Mouse (Mus musculus) CH12.LX (cell line): ENCODE measurements around the gene Ntm. TPM values are rescaled to one million over a fixed set of nuclear protein-coding genes. Genes with fewer than 3 reads are reported as not detected.

Experiments used
- DNase-seq: peaks from one replicate; pipeline ENCODE4 v3.0.0-alpha.2; 2013; ENCODE audit errors: extremely low read depth
- H3K27ac ChIP-seq: 2 replicates; pipeline ENCODE4 v1.5.1; 2012; ENCODE audit warnings: low read depth, mild to moderate bottlenecking, control low read depth, moderate library complexity; ENCODE audit not compliant: insufficient read depth
- H3K27me3 ChIP-seq: replicated peaks from 2 replicates; pipeline ENCODE3; 2012; ENCODE audit warnings: inconsistent platforms
- H3K36me3 ChIP-seq, 2 experiments: replicated peaks in 1 of 2; 2 replicates each; pipeline versions ENCODE3 to v1.6.1; 2012; ENCODE audit warnings: inconsistent platforms in 1 of 2, low read length in 1 of 2, mild to moderate bottlenecking in 1 of 2, mixed read lengths in 1 of 2, moderate library complexity in 1 of 2; ENCODE audit not compliant: control insufficient read depth in 1 of 2, insufficient read depth in 1 of 2
- H3K4me1 ChIP-seq, 2 experiments: 2 replicates each; pipeline ENCODE4 v1.6.1; 2012; ENCODE audit warnings: inconsistent platforms in 1 of 2, moderate library complexity in 1 of 2; ENCODE audit not compliant: insufficient read depth in 2 of 2, control insufficient read depth in 1 of 2
- H3K4me2 ChIP-seq: 2 replicates; pipeline ENCODE4 v1.6.1; 2012; ENCODE audit warnings: low read depth, mild to moderate bottlenecking, control low read depth; ENCODE audit not compliant: poor library complexity, insufficient read depth, severe bottlenecking
- H3K4me3 ChIP-seq, 3 experiments: fragments of 150-350 bp in 1 of 3; sonication (generic) in 1 of 3; replicated peaks in 1 of 3; 2 replicates each; pipeline versions ENCODE3 to v1.5.1; 2011 to 2012; ENCODE audit warnings: low read depth in 2 of 3, low read length in 2 of 3, mild to moderate bottlenecking in 2 of 3, moderate library complexity in 2 of 3, control low read depth in 1 of 3, improper control_type of control experiment in 1 of 3, inconsistent platforms in 1 of 3, mixed read lengths in 1 of 3; ENCODE audit not compliant: poor library complexity in 1 of 3
- H3K79me2 ChIP-seq: replicated peaks from 2 replicates; pipeline ENCODE4 v1.6.1; 2012; ENCODE audit warnings: mild to moderate bottlenecking, moderate library complexity; ENCODE audit not compliant: control insufficient read depth, poor library complexity, insufficient read depth, severe bottlenecking; ENCODE audit errors: extremely low read depth
- H3K9ac ChIP-seq: 2 replicates; pipeline ENCODE4 v1.6.1; 2012; ENCODE audit warnings: low read depth, mild to moderate bottlenecking, control low read depth, moderate library complexity; ENCODE audit not compliant: insufficient read depth
- H3K9me3 ChIP-seq: replicated peaks from 2 replicates; pipeline ENCODE3; 2012; ENCODE audit warnings: low read length, inconsistent platforms, mixed read lengths
- BHLHE40 ChIP-seq: IDR thresholded peaks from 2 replicates; pipeline ENCODE4 v1.6.1; 2011; ENCODE audit warnings: mild to moderate bottlenecking, low read depth, low read length, improper control_type of control experiment
- CHD2 ChIP-seq: IDR thresholded peaks from 2 replicates; pipeline ENCODE4 v1.6.1; 2011; ENCODE audit warnings: low read length, improper control_type of control experiment
- GABPA ChIP-seq: IDR thresholded peaks from 2 replicates; pipeline ENCODE4 v1.6.1; 2012; ENCODE audit warnings: low read depth, low read length, improper control_type of control experiment, inconsistent platforms; ENCODE audit not compliant: insufficient replicate concordance
- HCFC1 ChIP-seq: IDR thresholded peaks from 2 replicates; pipeline ENCODE4 v1.6.1; 2012; ENCODE audit warnings: low read depth, mild to moderate bottlenecking, inconsistent platforms, low read length, improper control_type of control experiment
- MAX ChIP-seq: IDR thresholded peaks from 2 replicates; pipeline ENCODE4 v1.6.1; 2011; ENCODE audit warnings: low read length, improper control_type of control experiment
- MAZ ChIP-seq: IDR thresholded peaks from 2 replicates; pipeline ENCODE4 v1.6.1; 2012; ENCODE audit warnings: low read depth, mild to moderate bottlenecking, inconsistent platforms, low read length, improper control_type of control experiment, moderate library complexity
- MEF2A ChIP-seq: IDR thresholded peaks from 2 replicates; pipeline ENCODE4 v1.6.1; 2014; ENCODE audit warnings: low read depth, mild to moderate bottlenecking, inconsistent platforms, low read length, improper control_type of control experiment, borderline replicate concordance
- NELFE ChIP-seq: IDR thresholded peaks from 2 replicates; pipeline ENCODE4 v1.6.1; 2011; ENCODE audit warnings: low read depth, low read length, improper control_type of control experiment
- PAX5 ChIP-seq: IDR thresholded peaks from 2 replicates; pipeline ENCODE4 v1.6.1; 2012; ENCODE audit warnings: low read length, inconsistent platforms, mixed read lengths
- RCOR1 ChIP-seq: conservative IDR thresholded peaks from 2 replicates; pipeline ENCODE4 v1.6.1; 2012; ENCODE audit warnings: low read depth, mild to moderate bottlenecking, inconsistent platforms, low read length, improper control_type of control experiment
- SIN3A ChIP-seq: IDR thresholded peaks from 2 replicates; pipeline ENCODE4 v1.6.1; 2012; ENCODE audit warnings: low read length, improper control_type of control experiment, inconsistent platforms
- SMC3 ChIP-seq: IDR thresholded peaks from 2 replicates; pipeline ENCODE4 v1.6.1; 2011; ENCODE audit warnings: low read depth, low read length, improper control_type of control experiment
- TBP ChIP-seq: conservative IDR thresholded peaks from 2 replicates; pipeline ENCODE4 v1.6.1; 2011; ENCODE audit warnings: low read depth, low read length, improper control_type of control experiment
- TCF12 ChIP-seq: IDR thresholded peaks from 2 replicates; pipeline ENCODE4 v1.6.1; 2014; ENCODE audit warnings: low read depth, mild to moderate bottlenecking, inconsistent platforms, low read length, improper control_type of control experiment
- UBTF ChIP-seq: IDR thresholded peaks from 2 replicates; pipeline ENCODE4 v1.6.1; 2012; ENCODE audit warnings: low read depth, mild to moderate bottlenecking, inconsistent platforms, low read length, improper control_type of control experiment, moderate library complexity
- USF1 ChIP-seq: IDR thresholded peaks from 2 replicates; pipeline ENCODE4 v1.6.1; 2014; ENCODE audit warnings: low read depth, mild to moderate bottlenecking, inconsistent platforms, low read length, improper control_type of control experiment
- USF2 ChIP-seq: conservative IDR thresholded peaks from 2 replicates; pipeline ENCODE4 v1.6.1; 2011; ENCODE audit warnings: low read depth, low read length, improper control_type of control experiment
- ZC3H11A ChIP-seq: IDR thresholded peaks from 2 replicates; pipeline ENCODE4 v1.6.1; 2012; ENCODE audit warnings: low read depth, mild to moderate bottlenecking, inconsistent platforms, low read length, improper control_type of control experiment
- ZKSCAN1 ChIP-seq: IDR thresholded peaks from 2 replicates; pipeline ENCODE4 v1.6.1; 2012; ENCODE audit warnings: low read depth, inconsistent platforms, low read length, improper control_type of control experiment, borderline replicate concordance
- ZNF384 ChIP-seq: IDR thresholded peaks from 2 replicates; pipeline ENCODE4 v1.6.1; 2012; ENCODE audit warnings: low read depth, low read length, improper control_type of control experiment, inconsistent platforms
- dilution Hi-C: fragments of 300-500 bp; cut with MboI; formaldehyde crosslinking; loops from 2 replicates; pipeline ENCODE4 v1.14.3; 2020; ENCODE audit warnings: low sequenced_read_pairs; ENCODE audit not compliant: extremely low pct_unique_long_range_greater_than_20kb, extremely low pct_ligation_motif_present
- in situ Hi-C: fragments of 300-500 bp; cut with MboI; formaldehyde crosslinking; loops from 3 replicates; pipeline ENCODE4 v1.14.3; 2019; ENCODE audit warnings: low sequenced_read_pairs, low pct_ligation_motif_present, low pct_unique_long_range_greater_than_20kb, mixed read lengths
- polyA plus RNA-seq: library from polyadenylated mRNA; unstranded; fragments of >175 nt; gene quantifications from 2 replicates; pipeline ENCODE4 v1.2.1, GENCODE M21; 2012; ENCODE audit warnings: low read depth; ENCODE audit not compliant: insufficient read length
- total RNA-seq, 2 experiments: library from RNA; depleted of rRNA; stranded (reverse); fragments of 300-350 nt in 1 of 2; fragments of >200 nt in 1 of 2; gene quantifications; 2 replicates each; pipeline ENCODE4 v1.2.3; 2012 to 2014

The Ntm gene
- total and polyA plus RNA-seq, 3 experiments, result not detected

- TF ChIP-seq HCFC1, result no peak
- TF ChIP-seq CHD2, result no peak
- TF ChIP-seq ZKSCAN1, result no peak
- no peak for TF ChIP-seq MAX
- TF ChIP-seq MAZ, result no peak
- TF ChIP-seq ZC3H11A, result no peak
- TF ChIP-seq USF2, result no peak
- TF ChIP-seq MEF2A, result no peak
- no peak for TF ChIP-seq TCF12
- H3K9ac ChIP-seq, result no peak overlapping the region
- no peak overlapping the region for H3K27ac ChIP-seq
- dilution Hi-C loops, result no loop called here
- DNase-seq, result no peak
- in situ Hi-C loops, result no loop called here
- H3K79me2 ChIP-seq, result no peaks in the 10 kb centered on the region
- no peaks in the 10 kb centered on the region for H3K4me1 ChIP-seq
- peaks cover 92% of the 10 kb centered on the region for H3K9me3 ChIP-seq
- H3K27me3 ChIP-seq, result no peaks in the 10 kb centered on the region
- H3K4me3 ChIP-seq, result no peak overlapping the region
- H3K4me2 ChIP-seq, result no peak overlapping the region
- H3K36me3 ChIP-seq, result no peaks in the 10 kb centered on the region
These were observed 315.2 kb downstream of the Ntm start for GRCm38 (mm10) chr9:29647764-29648163.

- dilution Hi-C loops (no loop called here), in situ Hi-C loops (no loop called here)
- Histone ChIP-seq H3K9ac (no peak overlapping the region), H3K79me2 (no peaks in the 10 kb centered on the region), H3K36me3 (no peaks in the 10 kb centered on the region), H3K4me3 (no peak overlapping the region), H3K27me3 (no peaks in the 10 kb centered on the region), H3K4me1 (no peaks in the 10 kb centered on the region), H3K4me2 (no peak overlapping the region), H3K9me3 (peaks cover 91% of the 10 kb centered on the region), H3K27ac (no peak overlapping the region)
- TF ChIP-seq SMC3 (no peak), NELFE (no peak), RCOR1 (no peak), TBP (no peak), USF1 (no peak), USF2 (no peak), UBTF (no peak), SIN3A (no peak), PAX5 (no peak), GABPA (no peak), ZKSCAN1 (no peak), ZC3H11A (no peak), ZNF384 (no peak), BHLHE40 (no peak)
- DNase-seq, result no peak
These were observed 317.0 kb downstream of the Ntm start for GRCm38 (mm10) chr9:29645796-29646400.
